Mouse (Mus musculus) cerebellum, postnatal 14 days (tissue): ENCODE measurements around the gene Epha6.
A peak's percentile ranks its signal among the peaks of the same experiment; 100 is the strongest.

Source experiments
- DNase-seq, 2 experiments: peaks; one replicate each; pipeline ENCODE4 v3.0.0; 2021; ENCODE audit warnings: mixed read lengths in 2 of 2

The Epha6 gene

DNA sequence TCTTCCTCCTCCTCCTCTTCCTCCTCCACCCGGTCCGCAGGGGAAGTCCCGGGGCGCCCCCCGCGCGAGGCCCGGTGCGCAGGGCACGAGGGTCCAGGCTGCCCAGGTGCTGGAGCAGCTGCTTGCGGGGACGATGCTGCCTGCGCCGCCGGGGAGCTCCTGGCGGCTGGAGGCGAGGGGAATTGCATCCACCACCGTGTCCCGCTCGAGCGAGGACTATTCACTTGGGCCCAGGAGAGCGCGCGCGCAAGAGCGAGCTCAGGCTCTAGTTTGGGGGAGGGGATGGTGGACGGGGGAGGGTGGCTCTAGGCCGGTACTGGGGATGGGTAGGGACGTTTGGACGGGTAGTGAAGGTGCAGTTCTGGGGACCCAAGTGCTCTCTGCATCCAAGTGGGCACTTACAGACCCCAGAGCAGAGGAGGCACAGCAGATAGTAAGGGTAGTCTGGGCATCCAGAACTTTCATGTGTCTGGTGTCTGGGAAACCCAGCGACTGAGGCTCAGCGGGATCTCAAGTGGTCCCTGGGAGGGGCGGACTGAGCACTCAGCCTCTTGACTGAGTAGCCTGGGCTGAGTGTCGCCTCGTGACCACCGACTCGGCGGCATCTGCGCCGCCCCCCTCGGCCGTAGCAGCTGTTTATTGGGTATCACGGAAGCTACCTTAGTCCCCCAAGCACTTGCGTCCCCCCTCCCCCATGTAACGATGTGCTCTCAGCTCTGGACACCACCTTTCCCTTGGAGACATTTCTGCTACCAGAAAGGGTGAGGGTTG, at the start of gene Epha6:
Gene Epha6 (minus strand): TSS at position 471 of the 771 bp plus-strand sequence.
- DNase-seq, result peak; percentile 47 to 52

DNA sequence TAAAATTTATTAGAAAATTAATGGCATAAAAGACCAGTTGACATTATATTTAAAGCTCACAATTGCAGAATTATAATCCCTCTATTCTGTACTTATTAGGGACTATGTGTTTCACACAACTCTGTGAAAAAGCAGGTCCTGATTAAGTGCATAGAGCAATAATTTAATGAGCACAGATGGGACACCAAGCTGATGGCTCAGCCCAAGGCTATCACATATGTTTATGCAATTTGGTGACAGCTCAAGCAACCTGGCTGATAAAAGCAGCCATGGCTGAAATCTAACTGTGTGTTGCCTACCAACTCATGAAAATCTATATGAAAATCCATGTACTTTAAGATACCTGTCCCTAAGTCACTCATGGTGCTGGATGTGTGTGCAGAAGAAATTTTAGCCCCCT, 46.4 kb upstream of the Epha6 start:
- peak in 1 of 2 experiments; percentile 10 for DNase-seq

DNA sequence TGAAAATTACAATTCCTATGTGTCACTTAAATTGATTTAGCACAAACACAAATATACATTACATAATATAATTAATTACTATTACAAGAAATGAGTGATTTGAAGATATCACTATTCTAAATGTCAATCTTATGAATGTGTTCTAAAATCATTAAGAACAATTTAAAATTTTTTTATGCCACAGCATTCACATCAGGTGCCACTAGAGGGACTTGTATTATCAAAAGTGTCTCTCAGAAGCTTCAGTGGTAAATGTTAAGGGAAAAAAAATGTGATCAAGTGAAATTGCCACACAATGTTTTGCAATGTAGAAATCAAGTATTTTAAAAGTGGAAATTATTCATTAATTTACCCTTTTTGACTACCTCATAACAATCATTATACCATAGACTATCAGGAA, 22.8 kb upstream of the Epha6 start:
- no peak for DNase-seq

DNA sequence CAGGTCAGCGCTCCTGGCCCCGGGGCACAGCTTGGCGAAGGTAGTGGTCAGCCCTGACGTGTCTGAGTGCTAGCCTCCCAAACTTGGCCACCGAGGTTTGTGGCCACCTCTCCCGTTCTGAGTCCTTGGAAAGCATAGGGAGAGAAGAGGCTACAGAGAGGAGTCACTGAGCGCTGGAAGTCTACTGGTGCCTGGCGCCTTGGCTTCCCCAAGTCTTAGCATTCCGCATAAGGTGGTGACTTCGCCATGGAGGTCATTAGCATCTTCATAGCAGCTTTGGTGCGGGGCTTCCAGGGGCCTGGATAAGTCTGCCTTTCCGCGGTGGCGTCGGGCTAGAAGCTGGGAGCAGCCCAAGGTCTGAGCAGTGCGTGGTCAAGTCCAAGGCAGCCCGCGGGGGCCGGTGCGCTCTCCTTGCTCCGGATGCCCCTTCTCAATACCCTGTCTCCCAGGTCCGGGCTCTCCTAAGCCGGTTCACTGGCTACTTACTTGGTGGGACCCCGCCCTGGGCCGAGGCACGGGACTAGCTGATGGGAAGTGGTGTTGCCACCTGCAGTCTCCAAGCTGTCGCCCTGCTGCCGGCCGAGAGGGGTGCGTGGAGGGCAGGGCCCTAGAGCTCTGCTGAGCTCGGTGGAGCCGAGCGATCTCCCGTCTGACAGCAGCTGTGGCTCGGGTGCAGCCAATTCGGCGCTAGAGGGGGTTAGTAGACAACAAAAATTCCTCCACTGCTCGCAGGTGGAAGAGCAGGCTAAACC, 677 bp upstream of the Epha6 start:
- peak; percentile 80 to 84 for DNase-seq

DNA sequence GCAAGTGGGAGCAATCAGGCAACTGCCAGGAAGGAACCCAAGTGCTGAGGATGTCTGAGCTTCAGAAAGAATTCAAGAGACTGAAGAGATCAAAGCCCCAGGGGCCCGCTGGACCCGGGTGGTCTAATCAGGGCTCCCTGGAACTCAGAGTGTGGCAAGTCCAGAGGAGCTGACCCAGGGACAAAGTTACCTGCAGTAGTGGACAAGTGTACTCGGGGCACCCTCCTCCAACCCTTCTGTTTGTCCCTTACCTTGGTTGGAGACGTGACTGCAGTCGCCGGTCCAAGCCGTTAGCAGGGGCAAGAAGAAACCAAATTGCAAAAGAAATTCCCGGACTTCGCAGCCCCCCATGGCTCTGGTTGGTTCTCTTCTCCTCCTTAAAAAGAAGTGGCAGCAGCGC, 718 bp downstream of the Epha6 start:
- DNase-seq, result peak in 1 of 2 experiments; percentile 17

DNA sequence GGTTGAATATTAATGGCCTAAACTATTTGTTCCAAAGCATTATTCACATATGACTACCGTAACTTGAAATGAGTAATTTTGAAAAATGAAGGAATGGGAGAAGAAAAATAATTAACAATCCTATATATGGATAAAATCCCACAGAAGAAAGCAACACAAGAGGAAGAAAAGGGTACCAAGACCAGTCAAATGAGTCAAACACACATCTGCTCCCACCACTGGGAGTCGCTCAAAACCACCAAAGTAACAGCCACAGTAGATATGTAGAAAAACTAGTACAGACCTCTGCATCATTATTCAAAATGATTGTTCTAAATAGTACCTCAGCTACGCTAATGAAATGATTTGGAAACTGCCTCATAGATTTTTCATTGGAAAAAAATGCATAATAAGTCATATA, 20.0 kb downstream of the Epha6 start:
- DNase-seq, result no peak

DNA sequence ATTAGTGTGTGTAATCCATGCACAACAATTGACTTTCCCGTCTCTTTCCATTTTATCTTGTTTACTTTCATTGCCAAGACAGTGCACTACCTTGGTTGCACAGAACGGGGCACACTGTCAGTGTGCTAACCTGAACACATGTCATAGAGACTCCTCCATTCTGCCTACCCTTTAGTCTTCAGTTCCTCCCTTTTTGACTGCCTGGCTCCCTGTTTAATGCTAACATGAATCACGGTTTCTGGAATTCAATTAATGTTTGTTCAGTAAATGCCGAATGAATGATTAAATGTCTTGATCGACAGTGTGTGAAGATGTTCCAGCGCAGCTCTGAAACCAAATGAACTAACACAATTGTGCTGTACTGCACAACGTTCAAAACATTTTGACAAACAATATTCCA, 20.6 kb downstream of the Epha6 start:
- DNase-seq, result no peak

DNA sequence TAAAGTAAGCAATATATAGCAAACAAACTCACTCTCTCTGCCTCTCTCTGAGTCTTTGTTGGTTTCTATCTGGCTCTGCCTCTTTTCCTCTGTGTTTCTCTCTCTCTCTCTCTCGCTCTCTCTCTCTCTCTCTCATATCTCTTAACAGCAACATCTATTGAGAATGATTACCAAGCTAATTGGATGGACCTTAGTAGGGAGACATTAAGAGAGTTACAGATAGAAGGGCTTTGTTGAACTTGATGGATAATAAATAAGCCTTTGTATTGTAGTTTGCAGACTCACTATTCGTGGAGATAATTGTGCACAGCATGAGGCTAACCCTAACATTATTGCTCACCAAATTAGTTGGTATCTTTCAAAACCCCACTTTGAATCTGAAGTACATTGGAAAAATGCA, 34.8 kb downstream of the Epha6 start:
- DNase-seq, result no peak

DNA sequence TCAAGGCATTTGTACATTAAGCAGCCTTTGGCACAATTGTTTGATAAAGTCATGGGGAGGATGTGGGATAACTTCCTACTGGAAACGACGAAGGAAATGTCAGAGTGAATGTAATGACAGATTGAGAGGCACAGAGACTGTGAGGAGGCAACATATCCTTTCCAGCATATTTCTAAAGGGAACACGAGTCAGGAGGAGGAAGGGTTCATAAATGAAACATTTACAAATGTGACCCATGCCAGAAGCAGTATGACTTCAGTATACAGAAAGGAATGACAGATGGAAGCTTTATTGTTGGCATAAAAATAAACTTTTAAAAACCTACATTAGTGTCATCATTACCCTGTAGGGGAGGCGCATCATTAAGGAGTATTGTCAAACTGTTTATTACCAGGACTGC, 60.9 kb downstream of the Epha6 start:
- no peak for DNase-seq

DNA sequence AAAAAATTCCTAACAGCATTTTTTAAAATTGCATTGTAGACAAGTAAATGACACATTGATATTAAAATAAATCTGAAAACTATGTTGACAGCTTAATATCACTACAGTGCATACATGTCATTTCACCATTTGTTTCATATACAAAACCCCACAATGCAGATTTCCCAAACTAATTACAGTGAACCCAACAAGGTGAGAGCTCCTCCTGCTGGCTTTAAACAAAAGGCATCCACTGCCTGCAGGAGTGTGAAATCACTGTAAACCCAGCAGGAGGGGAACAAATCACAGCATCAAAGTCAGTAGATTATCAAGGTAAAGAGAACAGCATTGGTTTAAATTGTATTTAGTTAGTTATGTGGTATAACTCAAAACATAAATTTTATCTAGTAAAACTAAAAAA, 67.1 kb downstream of the Epha6 start:
- DNase-seq, result peak; percentile 62 to 64

DNA sequence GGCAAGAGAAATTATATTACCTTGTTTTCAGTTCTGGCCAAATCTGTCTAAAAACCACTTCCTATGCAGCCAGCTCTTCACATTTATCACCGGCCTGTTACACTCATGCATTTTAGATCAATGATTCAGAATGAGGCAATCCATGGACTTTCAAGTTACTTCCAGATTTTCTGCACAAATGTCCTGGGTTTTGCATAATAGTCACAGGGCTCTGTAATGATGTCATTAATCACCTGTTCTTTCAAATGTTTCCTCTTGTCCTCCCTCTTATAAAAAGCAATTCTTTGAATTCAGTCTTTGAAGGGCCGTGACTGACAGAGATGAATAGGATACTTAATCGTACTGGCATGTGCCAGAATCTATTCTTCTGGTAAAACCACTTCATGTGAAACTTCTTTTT, 95.6 kb downstream of the Epha6 start:
- no peak for DNase-seq

DNA sequence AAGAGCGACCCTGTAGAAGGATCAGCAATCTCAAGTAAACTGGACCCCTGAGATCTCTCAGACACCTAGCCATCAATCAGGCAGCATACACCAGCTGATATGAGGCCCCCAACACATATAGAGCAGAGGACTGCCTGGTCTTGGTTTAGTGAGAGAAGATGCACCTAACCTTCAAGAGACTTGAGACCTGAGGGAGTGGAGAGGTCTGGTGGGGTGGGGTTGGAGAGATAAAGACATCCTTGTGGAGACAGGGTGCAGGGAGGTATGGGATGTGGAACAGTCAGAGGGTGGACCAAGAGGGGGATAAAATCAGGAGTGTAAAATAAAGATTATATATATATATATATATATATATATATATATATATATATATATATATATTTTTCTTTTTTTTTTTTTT, 105.8 kb downstream of the Epha6 start:
- DNase-seq, result no peak

DNA sequence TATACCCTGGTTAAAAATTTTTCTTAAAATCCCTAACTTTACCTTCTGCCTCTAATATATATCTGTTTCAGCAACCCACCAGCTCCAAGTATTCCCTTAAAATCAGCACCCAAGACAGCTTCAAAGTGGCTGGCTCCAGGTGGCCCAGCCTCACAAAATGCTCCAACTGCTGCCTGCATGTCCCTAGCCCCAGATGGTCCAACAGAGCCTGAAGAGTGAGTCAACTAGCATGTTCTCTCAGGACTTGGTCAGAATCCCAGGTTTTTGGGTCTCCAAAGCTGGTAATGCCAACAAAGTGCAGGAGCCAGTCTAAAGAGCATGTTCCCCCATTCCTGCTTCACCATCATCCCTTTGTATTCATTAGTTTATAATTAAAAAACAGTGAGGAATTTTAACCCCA, 129.6 kb downstream of the Epha6 start:
- DNase-seq, result peak; percentile 19 to 36

DNA sequence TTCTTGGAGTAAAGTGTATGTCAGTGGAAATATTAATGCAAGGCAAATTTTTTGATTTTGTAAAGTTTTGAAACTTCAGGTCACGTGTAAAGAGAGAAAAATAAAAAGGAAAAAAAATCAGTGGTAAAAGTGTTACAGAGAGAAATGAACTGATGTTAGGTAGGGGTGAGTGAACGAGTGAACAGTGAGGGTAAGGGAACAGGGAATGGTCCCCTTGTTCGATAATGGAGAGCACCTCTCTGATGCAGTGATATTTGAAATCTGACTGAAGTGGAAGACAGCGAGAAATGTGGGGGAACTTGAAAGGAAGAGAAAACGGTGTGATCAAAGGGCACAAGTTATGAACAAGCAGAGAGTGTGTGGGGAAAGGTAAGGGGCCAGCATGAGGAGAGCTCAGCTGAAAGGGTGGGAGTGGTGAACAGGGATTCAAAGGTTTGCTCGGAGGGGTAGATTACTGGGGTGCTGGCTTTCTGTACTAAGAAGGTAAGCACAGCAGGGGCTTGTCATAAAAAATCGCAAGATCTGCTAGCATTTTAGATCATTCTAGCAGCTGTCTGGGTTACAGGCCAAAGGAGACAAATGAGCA, 137.0 kb downstream of the Epha6 start:
- DNase-seq, result no peak

DNA sequence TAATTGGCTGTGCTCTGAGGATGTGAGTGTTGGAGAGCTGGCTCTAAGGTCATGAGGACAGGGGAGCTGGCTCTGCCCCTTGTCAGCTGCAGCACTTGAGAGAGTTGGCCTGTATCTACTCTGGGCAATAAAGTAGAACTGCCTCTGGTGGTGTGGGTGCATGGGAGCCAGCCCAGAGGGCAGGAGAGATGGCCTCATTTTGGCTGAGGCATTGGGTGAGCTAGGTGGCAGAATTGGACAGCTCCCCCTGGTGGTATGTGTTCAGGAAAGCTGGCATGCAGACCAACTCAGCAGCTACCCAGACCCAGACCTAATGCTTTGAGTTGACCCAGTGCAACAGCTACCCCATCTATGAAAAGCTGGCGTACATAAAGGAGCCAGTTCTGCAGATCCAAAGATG, 170.0 kb downstream of the Epha6 start:
- DNase-seq, result peak; percentile 14 to 18

DNA sequence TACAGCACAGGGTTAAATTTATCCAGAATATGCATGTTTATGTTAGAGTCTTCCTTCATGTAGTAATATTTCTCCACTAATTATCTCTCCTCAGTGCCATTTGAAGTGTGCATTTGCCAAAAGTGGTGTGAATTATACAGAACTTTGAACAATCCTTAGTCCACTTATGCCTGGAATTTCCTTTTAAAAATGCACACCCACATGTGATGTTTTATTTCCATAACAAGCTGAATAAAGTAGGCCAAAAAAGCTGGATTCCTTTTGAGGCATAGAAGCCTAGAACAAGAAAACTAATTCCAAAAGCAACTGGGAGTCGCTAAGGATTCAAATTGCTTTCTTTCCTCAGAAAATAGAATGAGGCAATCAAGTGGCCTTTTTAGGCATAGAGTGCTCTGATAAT, 171.1 kb downstream of the Epha6 start:
- no peak for DNase-seq

DNA sequence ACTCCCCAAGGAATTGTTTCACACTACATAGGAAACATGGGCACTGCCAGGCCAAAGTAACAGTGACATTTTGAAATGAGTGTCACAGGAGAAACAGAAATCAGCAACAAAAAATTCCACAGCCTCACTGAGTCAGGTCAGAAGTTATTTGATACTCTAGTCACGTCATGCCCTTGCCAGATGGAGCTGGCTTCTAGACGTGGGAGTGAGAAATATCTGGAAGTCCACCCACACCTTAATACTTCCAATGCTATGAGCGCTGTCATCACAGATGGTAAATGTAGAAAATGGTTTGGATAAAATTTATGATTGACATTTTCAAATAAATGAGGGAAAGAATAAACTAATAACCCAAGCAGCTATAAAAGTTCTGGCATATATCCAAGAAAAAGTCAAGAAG, 210.0 kb downstream of the Epha6 start:
- DNase-seq, result no peak

DNA sequence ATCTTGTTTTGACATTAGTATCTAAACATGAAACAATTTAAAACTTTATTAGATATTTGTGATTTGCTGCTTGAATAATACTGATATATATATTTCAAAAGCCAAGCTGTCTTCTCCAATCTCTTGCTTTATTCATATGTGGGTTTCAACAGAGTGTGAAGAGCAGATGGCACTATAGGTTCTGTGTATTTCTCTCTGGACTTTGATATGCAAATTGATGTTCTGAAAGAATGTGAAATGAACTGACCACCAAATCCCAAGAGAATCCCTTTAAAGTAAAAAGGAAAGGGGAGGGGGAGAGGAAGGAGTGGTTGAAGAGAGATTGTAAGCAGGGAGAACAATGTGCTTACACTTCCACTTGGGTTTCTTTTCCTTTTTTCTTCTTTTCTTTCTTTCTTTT, 212.4 kb downstream of the Epha6 start:
- no peak for DNase-seq

DNA sequence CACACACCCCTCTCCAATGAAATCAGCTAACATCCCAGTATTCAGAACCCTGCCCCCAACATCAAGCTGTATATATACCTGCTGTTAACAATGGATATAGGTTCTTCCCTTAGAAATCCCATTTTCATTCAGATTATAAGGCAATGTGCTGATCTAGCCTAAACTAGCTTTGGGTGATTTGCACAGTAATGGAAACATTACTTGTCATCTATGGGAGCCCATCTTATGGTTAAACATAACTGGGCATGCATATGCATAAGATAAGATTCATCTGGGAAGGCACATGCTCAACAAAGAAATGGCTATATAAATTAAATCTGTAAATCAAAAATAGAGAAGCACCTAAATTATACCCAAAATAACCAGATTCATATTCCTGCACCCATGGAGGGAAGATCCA, 230.2 kb downstream of the Epha6 start:
- DNase-seq, result no peak

DNA sequence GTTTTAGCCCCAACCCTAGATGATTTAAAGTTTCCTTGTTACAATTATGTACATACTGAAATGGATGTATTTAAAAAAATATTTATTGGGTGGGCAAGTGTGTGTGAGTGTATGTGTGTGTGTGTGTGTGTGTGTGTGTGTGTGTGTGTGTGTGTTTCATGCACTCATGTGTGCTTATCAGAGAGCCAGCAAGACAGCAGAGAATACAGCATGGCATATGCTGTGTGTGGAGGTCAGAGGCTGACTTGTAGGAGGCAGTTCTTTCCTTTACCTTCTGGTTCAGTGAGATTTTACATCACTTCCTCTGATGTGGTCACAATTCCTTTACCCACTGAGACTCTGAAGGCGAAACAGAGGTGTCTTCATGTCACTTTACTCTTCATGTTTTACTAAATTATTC, 321.4 kb downstream of the Epha6 start:
- no peak for DNase-seq

DNA sequence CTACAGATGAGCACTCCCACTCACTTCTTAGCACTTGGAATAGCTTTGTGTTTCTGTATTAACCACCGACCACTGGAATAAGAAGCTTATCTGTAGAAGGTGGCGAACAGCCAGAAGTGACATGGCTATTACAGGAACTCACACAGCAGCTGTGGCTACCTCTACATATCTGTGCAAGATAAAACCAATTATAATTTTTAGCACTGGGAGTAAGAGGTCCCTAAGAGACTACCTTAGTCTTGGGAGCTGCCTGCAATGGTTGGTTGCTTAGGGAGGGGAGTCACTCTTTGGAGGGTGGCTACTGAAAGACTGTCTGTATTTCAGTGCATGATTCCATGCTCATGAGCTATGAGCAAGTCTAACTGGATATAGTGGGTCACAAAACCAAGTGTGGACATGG, 331.2 kb downstream of the Epha6 start:
- DNase-seq, result no peak

DNA sequence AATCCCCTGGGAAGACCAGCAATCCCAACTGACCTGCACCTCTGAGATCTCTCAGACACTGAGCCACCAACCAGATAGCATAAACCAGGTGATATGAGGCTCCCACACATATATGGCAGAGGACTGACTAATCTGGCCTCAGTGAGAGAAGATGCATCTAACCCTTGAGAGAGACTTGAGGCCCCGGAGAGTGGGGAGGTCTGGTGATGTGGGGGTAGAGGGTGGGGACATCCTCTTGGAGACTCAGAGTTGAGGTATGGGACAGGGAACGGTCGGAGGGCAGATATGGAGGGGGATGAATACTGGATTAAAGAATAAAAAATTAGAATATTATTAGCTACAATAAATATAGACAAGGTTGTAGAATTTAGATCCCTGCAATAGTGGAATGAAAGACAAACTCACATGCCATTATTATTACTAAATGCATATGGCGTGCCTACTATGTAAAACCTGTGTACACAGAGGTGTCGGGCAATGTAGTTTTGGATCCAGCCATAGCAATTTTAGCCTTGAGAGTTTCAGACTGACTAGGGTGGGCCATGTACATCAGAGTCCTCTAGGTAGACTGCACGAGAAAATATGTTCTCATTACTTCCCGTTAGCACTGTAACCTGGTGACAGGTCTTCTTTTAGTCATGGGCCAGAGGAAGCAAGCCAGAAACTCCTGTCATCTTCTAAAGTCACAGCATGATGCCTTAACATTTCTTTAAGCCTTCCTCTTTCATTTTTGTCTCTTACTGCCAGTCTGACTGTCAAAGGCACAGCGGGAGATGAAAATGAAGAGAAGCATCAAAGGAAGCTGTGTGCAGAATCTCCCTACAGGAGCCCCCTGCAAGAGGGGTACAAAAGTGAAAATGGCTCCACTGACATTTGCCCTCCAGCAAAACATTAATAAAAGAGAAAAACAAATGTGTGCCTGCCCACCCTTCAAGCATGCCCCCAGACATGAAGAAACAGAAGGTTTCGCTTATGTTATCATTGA, 338.7 kb downstream of the Epha6 start:
- no peak for DNase-seq
